Mouse (Mus musculus) spleen, postnatal 4 days (tissue): ENCODE data around the gene Cops2.

Experiments used
- DNase-seq, 2 experiments: peaks; one replicate each; pipeline ENCODE4 v3.0.0; 2022; ENCODE audit warnings: low spot score in 2 of 2

Gene Cops2

GRCm38 (mm10) chr2:125826201-125826600, 32.7 kb downstream of the Cops2 start:
- DNase-seq = no peak

- no peak for DNase-seq
Observed at GRCm38 (mm10) chr2:125820397-125820796, 38.5 kb downstream of the Cops2 start.

DNA sequence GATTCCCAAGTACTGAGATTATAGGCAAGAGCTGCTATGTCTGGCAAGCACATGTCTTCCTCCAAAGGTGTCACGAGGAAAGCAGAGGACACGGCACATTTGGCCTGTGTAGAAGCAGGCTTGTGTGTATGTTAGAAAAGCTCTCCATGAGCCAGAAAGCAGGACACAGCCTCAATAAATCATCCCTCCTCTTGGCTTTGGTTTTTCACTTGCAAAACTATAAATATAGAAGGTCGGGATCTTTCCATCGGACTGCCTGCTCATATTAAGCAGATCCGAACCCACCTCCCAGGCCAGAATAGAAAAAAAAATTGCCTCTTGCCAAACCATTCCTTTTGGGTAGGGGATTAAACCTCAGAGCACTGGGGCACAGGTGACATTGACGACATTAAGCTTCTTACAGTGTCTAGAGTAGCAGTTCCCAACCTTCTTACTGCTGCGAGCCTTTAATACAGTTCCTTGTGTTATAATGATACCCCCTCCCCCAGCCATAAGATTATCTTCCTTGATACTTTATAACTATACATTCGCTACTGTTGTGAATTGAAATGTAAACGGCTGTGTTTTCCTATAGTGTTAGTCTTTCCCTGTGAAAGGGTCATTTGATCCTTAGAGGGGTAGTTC, 44.9 kb downstream of the Cops2 start:
- no peak for DNase-seq

GRCm38 (mm10) chr2:125811332-125811731, 47.6 kb downstream of the Cops2 start:
- DNase-seq = no peak

DNA sequence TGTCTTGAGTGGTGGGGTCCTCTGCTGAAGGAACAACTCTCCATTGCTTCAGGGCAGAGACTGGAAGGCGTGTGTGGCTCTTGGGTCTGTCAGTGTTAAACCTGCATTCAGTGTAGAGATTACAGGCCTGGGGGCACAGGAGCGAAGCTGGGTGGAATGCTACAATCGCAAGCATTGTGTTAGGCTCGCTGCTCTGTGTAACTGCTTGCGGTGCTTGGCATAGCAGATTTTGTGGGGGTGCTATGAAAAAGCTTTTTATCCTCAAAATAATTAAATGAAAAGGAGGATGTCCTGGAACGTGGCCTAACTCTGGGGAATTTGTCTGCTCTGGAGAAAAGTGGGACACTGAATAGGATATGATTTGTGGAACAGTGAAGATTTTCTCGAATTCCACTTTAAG, 49.4 kb downstream of the Cops2 start:
- no peak for DNase-seq

- no peak for DNase-seq
Observed at GRCm38 (mm10) chr2:125805826-125806225, 53.1 kb downstream of the Cops2 start.

GRCm38 (mm10) chr2:125801947-125802346, 57.0 kb downstream of the Cops2 start:
- DNase-seq = no peak

DNA sequence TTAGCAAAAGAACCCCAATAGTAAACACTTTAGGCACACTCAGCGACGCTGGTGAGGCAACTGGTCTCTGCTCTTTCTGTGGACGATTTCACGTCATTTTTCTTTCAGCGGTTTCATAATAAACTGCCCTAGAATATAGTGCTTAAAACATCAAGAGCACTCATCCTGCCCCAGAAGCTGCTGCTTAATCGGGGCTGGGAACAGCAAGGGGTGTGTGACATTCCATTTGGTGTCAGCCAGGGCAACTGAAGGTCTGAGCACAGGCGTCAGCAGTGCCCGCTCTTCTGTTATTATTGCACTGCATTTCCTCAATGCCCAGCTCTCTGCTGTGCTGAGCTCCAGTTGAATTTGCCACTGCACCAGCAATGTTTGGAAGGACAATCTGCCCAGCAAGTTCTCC, 57.9 kb downstream of the Cops2 start:
- no peak for DNase-seq

GRCm38 (mm10) chr2:125800428-125800827, 58.5 kb downstream of the Cops2 start:
- no peak for DNase-seq

- DNase-seq = no peak
Observed at GRCm38 (mm10) chr2:125797872-125798271, 61.1 kb downstream of the Cops2 start.

DNA sequence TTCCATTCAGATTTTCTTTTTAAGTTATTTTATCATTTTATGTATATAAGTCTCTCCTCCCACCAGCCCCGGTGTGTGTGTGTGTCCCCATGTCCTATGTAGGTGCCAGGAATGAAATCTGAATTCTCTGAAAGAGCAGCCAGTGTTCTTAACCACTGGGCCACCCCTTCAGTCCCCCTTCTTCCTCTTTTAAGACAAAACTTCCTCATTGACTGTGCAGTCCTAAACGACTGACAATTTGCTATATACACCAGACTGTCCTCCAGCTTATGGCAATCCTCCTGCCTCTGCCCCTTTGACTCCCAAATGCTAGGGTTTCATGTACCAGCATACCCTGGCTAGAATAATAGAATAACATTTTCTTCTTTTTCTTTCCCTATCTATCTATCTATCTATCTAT, 63.8 kb downstream of the Cops2 start:
- no peak for DNase-seq

DNA sequence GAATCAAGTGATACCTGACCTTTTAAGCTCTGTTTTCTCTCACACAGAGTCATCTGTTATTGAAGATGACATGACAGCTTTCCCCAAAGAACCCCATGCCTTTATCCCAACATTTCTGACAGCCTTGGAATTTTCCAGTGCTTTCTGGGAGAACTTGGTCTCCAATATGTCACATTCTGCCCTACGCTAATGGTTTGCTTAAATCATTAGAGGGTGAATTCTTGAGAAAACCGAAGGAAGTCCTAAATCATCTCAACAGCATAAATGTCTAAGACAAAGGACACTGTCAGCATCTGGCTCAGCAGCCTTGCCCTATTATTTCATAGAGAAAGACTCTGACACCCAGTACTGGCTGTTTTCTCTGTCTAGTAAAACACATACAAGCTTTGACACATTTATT, 64.8 kb downstream of the Cops2 start:
- no peak for DNase-seq

GRCm38 (mm10) chr2:125792879-125793261, 66.1 kb downstream of the Cops2 start:
- no peak for DNase-seq

GRCm38 (mm10) chr2:125792144-125792878, 66.6 kb downstream of the Cops2 start:
- no peak for DNase-seq

DNA sequence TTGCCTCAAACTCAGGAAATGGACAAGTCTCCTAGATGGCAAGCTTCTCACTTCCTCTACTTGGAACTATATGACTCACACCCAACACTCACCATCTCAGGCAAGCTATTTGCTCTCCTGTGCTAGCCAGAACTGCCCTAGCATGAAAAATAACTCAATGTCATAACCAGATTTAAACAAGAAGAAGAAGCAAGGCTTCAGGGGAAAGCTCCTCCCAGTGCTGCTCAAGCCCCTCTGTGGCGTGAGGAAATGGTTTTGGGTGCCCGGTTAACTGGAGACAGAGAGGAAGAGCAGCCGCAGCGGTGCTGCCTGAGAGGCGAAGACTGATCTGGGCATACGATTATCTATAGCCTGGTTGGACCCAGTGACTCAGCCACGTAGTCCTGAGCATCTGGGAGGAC, 67.5 kb downstream of the Cops2 start:
- DNase-seq = no peak

GRCm38 (mm10) chr2:125790242-125790641, 68.7 kb downstream of the Cops2 start:
- DNase-seq = no peak

GRCm38 (mm10) chr2:125789265-125789664, 69.7 kb downstream of the Cops2 start:
- DNase-seq = no peak

DNA sequence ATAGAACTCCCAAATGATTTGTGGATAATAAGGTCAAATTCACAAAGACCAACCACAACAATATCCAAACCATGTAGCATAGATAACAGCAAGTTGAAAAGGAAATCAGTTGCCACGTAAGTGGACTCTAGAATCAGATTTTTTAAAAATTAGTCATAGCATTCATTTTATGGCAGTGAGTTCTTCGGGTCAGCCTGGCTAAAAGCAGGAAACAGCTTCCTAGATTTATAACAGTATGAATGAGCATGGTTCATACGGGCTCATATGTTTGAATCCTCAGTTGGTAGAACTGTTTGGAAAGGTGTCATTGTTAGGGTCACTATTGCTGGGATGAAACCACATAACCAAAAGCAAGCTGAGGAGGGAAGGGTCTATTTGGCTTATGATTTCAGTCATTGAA, 70.2 kb downstream of the Cops2 start:
- DNase-seq = no peak

- DNase-seq = no peak
Observed at GRCm38 (mm10) chr2:125788351-125788750, 70.6 kb downstream of the Cops2 start.

- DNase-seq = no peak
Observed at GRCm38 (mm10) chr2:125785021-125785420, 73.9 kb downstream of the Cops2 start.

- no peak for DNase-seq
Observed at GRCm38 (mm10) chr2:125784392-125784791, 74.5 kb downstream of the Cops2 start.

- DNase-seq = no peak
Observed at GRCm38 (mm10) chr2:125783868-125784267, 75.1 kb downstream of the Cops2 start.

- peak; percentile 93 to 96 for DNase-seq
Observed at GRCm38 (mm10) chr2:125782719-125783109, 76.2 kb downstream of the Cops2 start, which contains the start of gene Secisbp2l. Gene Secisbp2l, minus strand, starts transcription at chr2:125782870.
